Mouse (Mus musculus): ENCODE data around the gene Nuak1.

DNA sequence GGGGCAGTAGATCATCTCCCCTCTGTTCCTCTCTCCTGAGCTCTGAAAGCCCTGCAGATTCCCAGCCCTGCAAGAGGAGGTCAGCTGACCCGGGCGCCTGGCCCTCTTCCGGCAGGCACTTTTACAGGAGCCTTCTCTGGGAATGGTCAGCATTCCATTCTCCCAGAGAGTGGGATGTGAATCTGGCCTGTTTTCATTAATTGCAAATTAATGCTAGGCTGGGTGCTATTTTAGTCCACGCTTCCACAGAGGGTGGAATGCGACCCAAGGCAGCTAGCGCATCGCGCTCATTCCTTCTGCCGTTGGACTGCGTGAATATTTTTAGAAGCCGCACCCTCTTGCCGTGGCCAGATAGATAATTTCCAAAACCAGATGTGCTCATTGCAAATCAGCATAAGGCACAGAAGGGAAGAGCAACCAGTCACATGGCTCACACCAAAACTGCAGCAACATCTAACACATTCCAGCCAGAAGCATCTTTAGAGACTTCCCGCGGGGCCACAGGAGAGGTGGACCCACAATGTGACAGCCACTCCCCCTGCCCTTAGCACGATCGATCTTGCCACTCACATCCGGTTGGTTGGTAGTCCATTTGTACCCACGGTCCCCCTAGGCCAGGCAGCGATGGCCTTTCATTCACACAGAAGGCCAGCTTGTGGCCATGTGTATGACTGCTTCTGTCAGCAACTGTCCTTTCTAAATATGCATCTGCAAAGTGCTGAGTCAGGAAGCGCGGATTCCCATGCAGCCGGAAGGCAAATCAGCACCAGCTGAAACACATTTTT is 51.8 kb downstream of the Nuak1 start:
- no peak for TF ChIP-seq POU5F1 (IDR thresholded peaks at IDR 0.05; ENCODE audit: borderline replicate concordance, low read length)
- no peak for TF ChIP-seq CTCF (conservative IDR thresholded peaks at IDR 0.05; ENCODE audit: low read length)
- TF ChIP-seq NANOG (IDR thresholded peaks at IDR 0.05; ENCODE audit: borderline replicate concordance, low read length): no peak

Measured in E14TG2a.4 (cell line).